33 mouse cellular contexts compared by ENCODE assay signal in genomic region chr7:19834055-19834454, GRCm38 (mm10). TPM values are rescaled to one million over a fixed set of nuclear protein-coding genes. Genes with fewer than 3 reads are reported as not detected.
DNase-seq lines count a peak whose midpoint lies in the region; TF ChIP-seq lines count a peak whose summit lies in the region.
"Had no signal": no experiment of that assay in that cellular context is flagged by ENCODE, and none has a peak within 500 bp of the region (broad histone marks: within the 10 kb centered on the region; RNA-seq: fewer than 3 reads in every experiment).

No protein-coding gene starts in this region.

- no peaks in the 10 kb centered on the region for H3K36me3 ChIP-seq in heart, adult 2 months (ENCODE audit: control insufficient read depth, insufficient read depth, low read length)
- H3K36me3 ChIP-seq: embryonic facial prominence, embryonic 12.5 days; hindbrain, embryonic 15.5 days; midbrain, embryonic 13.5 days; neural tube, embryonic 12.5 days had no signal

- no peak for DNase-seq in heart, adult 2 months
- DNase-seq in heart, postnatal 36 days, result no peak
- DNase-seq in left cerebral cortex, adult 2 months (ENCODE audit: extremely low spot score in 1 of 2, low spot score in 2 of 2), result no peak
- no peak for DNase-seq in left cerebral cortex, postnatal 36 days (ENCODE audit: low spot score in 2 of 2)
- DNase-seq in A20 (ENCODE audit: low read depth, low spot score) (peak; percentile 23), NIH3T3 (ENCODE audit: low read depth) (peak; percentile 50)
- DNase-seq in cerebellum, postnatal 36 days, result no peak
- DNase-seq in c-Kit-positive CD71-positive TER-119-positive erythroid progenitor cells, embryonic 14.5 days (ENCODE audit: low spot score), result no peak
- DNase-seq: adrenal gland, adult 2 months; cerebellum, adult 18-20 months; cerebellum, postnatal 14 days; forebrain, postnatal 0 days; gastrocnemius, postnatal 36 days; kidney, adult 11 months; kidney, postnatal 10 days; layer of hippocampus, postnatal 36 days; lung, postnatal 14 days; right cerebral cortex, postnatal 14 days; spleen, adult 18-20 months; thymus, postnatal 36 days had no signal

- no peak overlapping the region for H3K4me3 ChIP-seq in heart, adult 2 months
- H3K4me3 ChIP-seq in left cerebral cortex, adult 2 months, result no peak overlapping the region
- H3K4me3 ChIP-seq: embryonic facial prominence, embryonic 12.5 days; hindbrain, embryonic 15.5 days; midbrain, embryonic 13.5 days; neural tube, embryonic 12.5 days had no signal

- no peaks in the 10 kb centered on the region for H3K79me2 ChIP-seq in heart, adult 2 months (replicated peaks; ENCODE audit: control insufficient read depth, insufficient read depth, low read length)

- no peak for TF ChIP-seq POLR2A in heart, adult 2 months (IDR thresholded peaks at IDR 0.05; ENCODE audit: insufficient read depth, low read depth, low read length)

- intact Hi-C loops in heart, adult 2 months (cut with DNase I), result no loop called here
- intact Hi-C loops in heart, postnatal 36 days (cut with DNase I), result no loop called here
- intact Hi-C loops in left cerebral cortex, adult 2 months (cut with DNase I), result no loop called here
- intact Hi-C loops in left cerebral cortex, postnatal 36 days (cut with DNase I), result no loop called here

- no peak for TF ChIP-seq EP300 in heart, adult 2 months (IDR thresholded peaks at IDR 0.05; ENCODE audit: insufficient read depth, low read depth, low read length)

- no peak overlapping the region for H3K9ac ChIP-seq in heart, adult 2 months (ENCODE audit: low read depth, low read length)
- H3K9ac ChIP-seq: embryonic facial prominence, embryonic 12.5 days; forebrain, postnatal 0 days; hindbrain, embryonic 15.5 days; midbrain, embryonic 13.5 days; neural tube, embryonic 12.5 days had no signal

- peak; percentile 46 for TF ChIP-seq CTCF in heart, adult 2 months (IDR thresholded peaks at IDR 0.05)
- TF ChIP-seq CTCF in left cerebral cortex, adult 2 months (IDR thresholded peaks at IDR 0.05), result peak; percentile 7; the same call in 1 of the 2 replicates

- WGBS in heart, adult 2 months, result 72% methylated on average over 3 of the region's 3 CpGs

- peaks cover 9% of the 10 kb centered on the region for H3K4me1 ChIP-seq in heart, adult 2 months (ENCODE audit: control insufficient read depth, insufficient read depth, low read length)
- H3K4me1 ChIP-seq: hindbrain, embryonic 15.5 days; midbrain, embryonic 13.5 days; neural tube, embryonic 12.5 days had no signal

- H3K27ac ChIP-seq in heart, adult 2 months, result no peak overlapping the region
- H3K27ac ChIP-seq in left cerebral cortex, adult 2 months, result no peak overlapping the region
- H3K27ac ChIP-seq: embryonic facial prominence, embryonic 12.5 days; hindbrain, embryonic 15.5 days; midbrain, embryonic 13.5 days; neural tube, embryonic 12.5 days had no signal

- no peaks in the 10 kb centered on the region for H3K27me3 ChIP-seq in heart, adult 2 months (ENCODE audit: control insufficient read depth, insufficient read depth, low read length)
- H3K27me3 ChIP-seq: embryonic facial prominence, embryonic 12.5 days; hindbrain, embryonic 15.5 days; midbrain, embryonic 13.5 days; neural tube, embryonic 12.5 days had no signal

RNA-seq across cellular contexts. Expression of gene Bcl3, which starts 11.5 kb away (rescaled TPM):
- total RNA-seq in heart, adult 2 months (2021), result 1 to 10 TPM; 3.5 to 6.1 TPM
- polyA plus RNA-seq in heart, adult 2 months (2012; rRNA removed), result 11.9 and 14.0 TPM in 2 replicates
- 1 to 10 TPM; 3.5 TPM for total RNA-seq in heart, postnatal 36 days (2021)
- total RNA-seq in left cerebral cortex, adult 2 months (2021), result under 1 TPM; 0.56 to 0.77 TPM
- under 1 TPM; 0.27 to 0.32 TPM for total RNA-seq in left cerebral cortex, postnatal 36 days (2021)

RNA-seq across cellular contexts. Expression of gene Gm19345, which starts 17.7 kb away (rescaled TPM):
- not detected for total RNA-seq in heart, adult 2 months (2021)
- polyA plus RNA-seq in heart, adult 2 months (2012; rRNA removed), result not detected in 2 replicates
- total RNA-seq in heart, postnatal 36 days (2021), result not detected
- total RNA-seq in left cerebral cortex, adult 2 months (2021), result 1 to 10 TPM; 1.7 to 2.2 TPM
- total RNA-seq in left cerebral cortex, postnatal 36 days (2021), result 1 to 10 TPM; 1.2 to 2.1 TPM
- total RNA-seq: gastrocnemius, postnatal 36 days; heart, adult 8-10 months; heart, postnatal 25 days; megakaryocyte, adult 5-6 weeks had no signal
- polyA plus RNA-seq: forebrain, embryonic 11.5 days; heart, embryonic 14.5 days had no signal

RNA-seq across cellular contexts. Expression of gene Ceacam16, which starts 27.0 kb away (rescaled TPM):
- total RNA-seq in heart, adult 2 months (2021), result under 1 TPM in 1 of 2 experiments, not detected in 1; 0.14 TPM
- 0.35 and 0.66 TPM in 2 replicates for polyA plus RNA-seq in heart, adult 2 months (2012; rRNA removed)
- under 1 TPM in 1 of 2 experiments, not detected in 1; 0.69 TPM for total RNA-seq in heart, postnatal 36 days (2021)
- not detected for total RNA-seq in left cerebral cortex, adult 2 months (2021)
- total RNA-seq in left cerebral cortex, postnatal 36 days (2021), result not detected
- total RNA-seq: adrenal gland, adult 2 months; forebrain, postnatal 0 days; gastrocnemius, postnatal 36 days; layer of hippocampus, adult 18-20 months; layer of hippocampus, postnatal 36 days; left cerebral cortex, postnatal 25 days had no signal
- polyA plus RNA-seq: embryonic facial prominence, embryonic 12.5 days; heart, embryonic 14.5 days; liver, embryonic 16.5 days; neural tube, embryonic 12.5 days had no signal

RNA-seq across cellular contexts. Expression of gene Cblc, which starts 37.4 kb away (rescaled TPM):
- total RNA-seq in heart, adult 2 months (2021), result under 1 TPM; 0.63 to 0.77 TPM
- 0.41 and 1.2 TPM in 2 replicates for polyA plus RNA-seq in heart, adult 2 months (2012; rRNA removed)
- total RNA-seq in heart, postnatal 36 days (2021), result under 1 TPM; 0.75 to 0.81 TPM
- not detected for total RNA-seq in left cerebral cortex, adult 2 months (2021)
- not detected for total RNA-seq in left cerebral cortex, postnatal 36 days (2021)
- total RNA-seq: adrenal gland, adult 2 months; gastrocnemius, postnatal 36 days; layer of hippocampus, adult 18-20 months; layer of hippocampus, postnatal 36 days; left cerebral cortex, postnatal 25 days; megakaryocyte, adult 5-6 weeks had no signal
- polyA plus RNA-seq: adrenal gland, adult 2 months; heart, embryonic 14.5 days; hindbrain, embryonic 15.5 days; testis, adult 2 months had no signal

RNA-seq across cellular contexts. Expression of gene Ceacam19, which starts 53.7 kb away (rescaled TPM):
- not detected for total RNA-seq in heart, adult 2 months (2021)
- polyA plus RNA-seq in heart, adult 2 months (2012; rRNA removed), result not detected in 2 replicates
- total RNA-seq in heart, postnatal 36 days (2021), result not detected
- not detected for total RNA-seq in left cerebral cortex, adult 2 months (2021)
- not detected for total RNA-seq in left cerebral cortex, postnatal 36 days (2021)
- total RNA-seq: adrenal gland, adult 2 months; forebrain, postnatal 0 days; gastrocnemius, postnatal 36 days; heart, adult 8-10 months; heart, postnatal 25 days; layer of hippocampus, adult 18-20 months; layer of hippocampus, postnatal 36 days; left cerebral cortex, postnatal 25 days had no signal
- polyA plus RNA-seq: adrenal gland, adult 2 months; embryonic facial prominence, embryonic 12.5 days; forebrain, embryonic 11.5 days; forebrain, postnatal 0 days; heart, embryonic 14.5 days; hindbrain, embryonic 15.5 days; liver, embryonic 16.5 days; midbrain, embryonic 13.5 days; neural tube, embryonic 12.5 days; testis, adult 2 months had no signal

Comparison
In these comparisons a context has a peak if more than half of its experiments do, and no peak if none do; other contexts are left out.
1. DNase-seq: peak in A20 (single experiment) and NIH3T3 (single experiment); none in heart, adult 2 months (0 of 2), heart, postnatal 36 days (0 of 2), left cerebral cortex, adult 2 months (0 of 2), left cerebral cortex, postnatal 36 days (0 of 2), cerebellum, postnatal 36 days (0 of 2) and c-Kit-positive CD71-positive TER-119-positive erythroid progenitor cells, embryonic 14.5 days (single experiment).